Mouse (Mus musculus): ENCODE measurements at regions not wholly inside any gene's neighbourhood (a gene's known extent, or its start where the extent isn't known, plus 50 kb on each side); places are given as distances from the start of the nearest gene placed in this dataset.

GRCm38 (mm10) chr12:35390266-35390665 lies 144.6 kb downstream of the Ahr start:
- TF ChIP-seq CTCF (IDR thresholded peaks at IDR 0.05; ENCODE audit: borderline replicate concordance, control insufficient read depth, extremely low read depth, insufficient read depth, low read length, poor library complexity) (no peak), POLR2A (IDR thresholded peaks at IDR 0.05; ENCODE audit: control insufficient read depth, extremely low read depth, insufficient read depth, low read length, poor library complexity) (no peak)

Data from thymus, adult 2 months (tissue).